Mouse (Mus musculus) kidney, embryonic 15.5 days (tissue): ENCODE results near the gene Bbof1. TPM values are rescaled to one million over a fixed set of nuclear protein-coding genes. Genes with fewer than 3 reads are reported as not detected.

Source experiments
- ATAC-seq: fragments of 200-750 bp; cut with Nextera tagmentation; replicated peaks from 2 replicates; pipeline ENCODE4 v1.8.0; 2017; ENCODE audit warnings: moderate TSS enrichment; ENCODE audit not compliant: low FRiP score
- H3K27ac ChIP-seq: fragments of 300-500 bp; sonication (generic); 2 replicates; pipeline ENCODE4 v1.5.1; 2015; ENCODE audit warnings: mild to moderate bottlenecking, inconsistent platforms
- H3K27me3 ChIP-seq: fragments of 300-500 bp; sonication (generic); 2 replicates; pipeline ENCODE4 v1.6.1; 2015; ENCODE audit warnings: inconsistent platforms
- H3K36me3 ChIP-seq: fragments of 300-500 bp; sonication (generic); 2 replicates; pipeline ENCODE4 v1.6.1; 2015; ENCODE audit warnings: inconsistent platforms
- H3K4me1 ChIP-seq: fragments of 300-500 bp; sonication (generic); 2 replicates; pipeline ENCODE4 v1.6.1; 2015; ENCODE audit warnings: inconsistent platforms
- H3K4me2 ChIP-seq: fragments of 300-500 bp; sonication (generic); 2 replicates; pipeline ENCODE4 v1.6.1; 2015; ENCODE audit warnings: moderate library complexity, mild to moderate bottlenecking, inconsistent platforms
- H3K4me3 ChIP-seq: fragments of 300-500 bp; sonication (generic); replicated peaks from 2 replicates; pipeline ENCODE4 v1.5.1; 2015; ENCODE audit warnings: mild to moderate bottlenecking, inconsistent platforms
- H3K9ac ChIP-seq: fragments of 300-500 bp; sonication (generic); 2 replicates; pipeline ENCODE4 v1.6.1; 2015; ENCODE audit warnings: mild to moderate bottlenecking, inconsistent platforms
- H3K9me3 ChIP-seq: fragments of 300-500 bp; sonication (generic); replicated peaks from 2 replicates; pipeline ENCODE4 v1.6.1; 2016; ENCODE audit warnings: inconsistent platforms
- WGBS: fragments of 180-500 bp; shearing (Covaris S2); methylation state at CpG from one replicate; pipeline ENCODE4 v1.1.7; 2015; ENCODE audit warnings: mixed read lengths; 5-methylcytosine and 5-hydroxymethylcytosine counted together
- polyA plus RNA-seq: library from polyadenylated mRNA; unstranded; fragments of >200 nt; fragmentation: Nextera tagmentation; extraction: Ambion mirVana; gene quantifications from 2 replicates; pipeline ENCODE4 v1.2.1, GENCODE M21; 2015

Bbof1 gene
- 1.2 and 1.7 TPM in 2 replicates for polyA plus RNA-seq

- Histone ChIP-seq H3K4me2 (peak within 1 kb of the TSS; percentile 95), H3K9ac (peak within 1 kb of the TSS; percentile 73), H3K36me3 (no peaks in the 10 kb centered on the region), H3K4me3 (peak within 1 kb of the TSS; percentile 76), H3K9me3 (no peaks in the 10 kb centered on the region), H3K27me3 (no peaks in the 10 kb centered on the region), H3K4me1 (peaks cover 13% of the 10 kb centered on the region), H3K27ac (peak within 1 kb of the TSS; percentile 84)
- WGBS: 2% methylated on average over 61 of the region's 63 CpGs
- ATAC-seq: peak; percentile 93
These were observed at the start of gene Bbof1, which contains the start of gene Entpd5 for GRCm38 (mm10) chr12:84408819-84409507. Bbof1 (plus strand) TSS chr12:84409071. Entpd5 (minus strand) TSS chr12:84409029.

GRCm38 (mm10) chr12:84361555-84362489, 47.0 kb upstream of the Bbof1 start, which contains the start of the genes Coq6 and Fam161b:
Coq6 (plus strand) TSS chr12:84361657.
Fam161b (minus strand) TSS chr12:84361833.
- H3K27me3 ChIP-seq: no peaks in the 10 kb centered on the region
- H3K9ac ChIP-seq: peak within 1 kb of the TSS; percentile 74
- peak within 1 kb of the TSS; percentile 81 for H3K4me2 ChIP-seq
- no peaks in the 10 kb centered on the region for H3K9me3 ChIP-seq
- peak within 1 kb of the TSS; percentile 61; the same call in 1 of the 2 replicates for H3K27ac ChIP-seq
- H3K36me3 ChIP-seq: peaks cover under 1% of the 10 kb centered on the region; the same call in 1 of the 2 replicates
- peak within 1 kb of the TSS; percentile 83 for H3K4me3 ChIP-seq
- peak; percentile 98 for ATAC-seq
- H3K4me1 ChIP-seq: peaks cover 16% of the 10 kb centered on the region
- under 1% methylated on average over 51 of the region's 51 CpGs for WGBS

GRCm38 (mm10) chr12:84362872-84363271, 46.0 kb upstream of the Bbof1 start:
- Histone ChIP-seq H3K9ac (peak overlapping the region; percentile 74), H3K27ac (no peak overlapping the region), H3K9me3 (no peaks in the 10 kb centered on the region), H3K4me2 (peak overlapping the region; percentile 81), H3K27me3 (no peaks in the 10 kb centered on the region), H3K4me1 (peaks cover 16% of the 10 kb centered on the region), H3K4me3 (peak overlapping the region; percentile 83), H3K36me3 (peaks cover 10% of the 10 kb centered on the region)
- WGBS: 37% methylated on average over 2 of the region's 2 CpGs
- no peak for ATAC-seq

GRCm38 (mm10) chr12:84364291-84364690, 44.6 kb upstream of the Bbof1 start:
- 84% methylated on average over 9 of the region's 9 CpGs for WGBS
- Histone ChIP-seq H3K36me3 (peaks cover 25% of the 10 kb centered on the region), H3K9ac (no peak overlapping the region), H3K27ac (no peak overlapping the region), H3K4me3 (no peak overlapping the region), H3K27me3 (no peaks in the 10 kb centered on the region), H3K4me2 (no peak overlapping the region), H3K4me1 (peaks cover 16% of the 10 kb centered on the region), H3K9me3 (no peaks in the 10 kb centered on the region)
- ATAC-seq: no peak

- Histone ChIP-seq H3K36me3 (peaks cover 33% of the 10 kb centered on the region), H3K9ac (no peak overlapping the region), H3K4me3 (no peak overlapping the region), H3K9me3 (no peaks in the 10 kb centered on the region), H3K27me3 (no peaks in the 10 kb centered on the region), H3K4me1 (peaks cover 16% of the 10 kb centered on the region), H3K27ac (no peak overlapping the region), H3K4me2 (no peak overlapping the region)
- 92% methylated on average over 6 of the region's 6 CpGs for WGBS
- ATAC-seq: no peak
These were observed 43.7 kb upstream of the Bbof1 start for GRCm38 (mm10) chr12:84365137-84365536.

- WGBS: 64% methylated on average over 9 of the region's 9 CpGs
- Histone ChIP-seq H3K27ac (no peak overlapping the region), H3K9me3 (no peaks in the 10 kb centered on the region), H3K4me2 (no peak overlapping the region), H3K27me3 (no peaks in the 10 kb centered on the region), H3K36me3 (peaks cover 51% of the 10 kb centered on the region), H3K4me3 (no peak overlapping the region), H3K4me1 (peaks cover 11% of the 10 kb centered on the region), H3K9ac (no peak overlapping the region)
- ATAC-seq: no peak
These were observed 41.9 kb upstream of the Bbof1 start for GRCm38 (mm10) chr12:84366971-84367370.

GRCm38 (mm10) chr12:84371647-84372046, 37.2 kb upstream of the Bbof1 start:
- Histone ChIP-seq H3K4me3 (no peak overlapping the region), H3K27me3 (no peaks in the 10 kb centered on the region), H3K4me2 (no peak overlapping the region), H3K9me3 (no peaks in the 10 kb centered on the region), H3K36me3 (peaks cover 88% of the 10 kb centered on the region), H3K9ac (no peak overlapping the region), H3K4me1 (peaks cover 8% of the 10 kb centered on the region), H3K27ac (no peak overlapping the region)
- no peak for ATAC-seq
- WGBS: 91% methylated on average over 5 of the region's 5 CpGs

GRCm38 (mm10) chr12:84373831-84374481, 34.9 kb upstream of the Bbof1 start:
- Histone ChIP-seq H3K27me3 (no peaks in the 10 kb centered on the region), H3K4me1 (peaks cover 8% of the 10 kb centered on the region), H3K4me3 (no peak overlapping the region), H3K9ac (no peak overlapping the region), H3K27ac (peak overlapping the region; percentile 45), H3K4me2 (no peak overlapping the region), H3K9me3 (no peaks in the 10 kb centered on the region), H3K36me3 (peaks cover 79% of the 10 kb centered on the region)
- WGBS: 31% methylated on average over 6 of the region's 6 CpGs
- no peak for ATAC-seq

- ATAC-seq: no peak
- 83% methylated on average over 4 of the region's 4 CpGs for WGBS
- H3K27me3 ChIP-seq: no peaks in the 10 kb centered on the region
These were observed 26.5 kb upstream of the Bbof1 start for GRCm38 (mm10) chr12:84382369-84382768.

GRCm38 (mm10) chr12:84384644-84385081, 24.2 kb upstream of the Bbof1 start:
- Histone ChIP-seq H3K36me3 (peaks cover 7% of the 10 kb centered on the region; the same call in 1 of the 2 replicates), H3K4me2 (no peak overlapping the region), H3K27ac (no peak overlapping the region), H3K27me3 (no peaks in the 10 kb centered on the region), H3K4me1 (no peaks in the 10 kb centered on the region), H3K4me3 (no peak overlapping the region), H3K9ac (no peak overlapping the region), H3K9me3 (no peaks in the 10 kb centered on the region)
- WGBS: 82% methylated on average over 5 of the region's 5 CpGs
- no peak for ATAC-seq

More at GRCm38 (mm10) chr12:84382369-84382768, 26.5 kb upstream of the Bbof1 start:
- H3K4me1 ChIP-seq: no peaks in the 10 kb centered on the region
- no peak overlapping the region for H3K27ac ChIP-seq
- no peak overlapping the region for H3K4me2 ChIP-seq
- H3K36me3 ChIP-seq: peaks cover 12% of the 10 kb centered on the region
- H3K9me3 ChIP-seq: no peaks in the 10 kb centered on the region
- H3K9ac ChIP-seq: no peak overlapping the region
- no peak overlapping the region for H3K4me3 ChIP-seq

- ATAC-seq: no peak
- Histone ChIP-seq H3K4me3 (no peak overlapping the region), H3K9ac (no peak overlapping the region), H3K27ac (no peak overlapping the region), H3K27me3 (no peaks in the 10 kb centered on the region), H3K36me3 (0 out of 2 replicates have a peak, but pooled peaks cover 7% of the 10 kb centered on the region), H3K4me2 (no peak overlapping the region), H3K4me1 (no peaks in the 10 kb centered on the region), H3K9me3 (no peaks in the 10 kb centered on the region)
- WGBS: 93% methylated on average over 4 of the region's 4 CpGs
These were observed 23.5 kb upstream of the Bbof1 start for GRCm38 (mm10) chr12:84385408-84385807.
